Mouse (Mus musculus) Muller cell, postnatal 12 days (primary cell): ENCODE measurements at regions not wholly inside any gene's neighbourhood (a gene's known extent, or its start where the extent isn't known, plus 50 kb on each side); places are given as distances from the start of the nearest gene placed in this dataset.

Experiments
- DNase-seq: peaks from one replicate; pipeline ENCODE4 v3.0.0-alpha.2; 2015; ENCODE audit errors: inconsistent ontology term

GRCm38 (mm10) chr10:8072463-8072862, 116.4 kb upstream of the Tab2 start:
- DNase-seq: no peak

- no peak for DNase-seq
Observed at GRCm38 (mm10) chr10:8071858-8072257, 115.8 kb upstream of the Tab2 start.

- no peak for DNase-seq
Observed at GRCm38 (mm10) chr10:8070472-8070871, 114.4 kb upstream of the Tab2 start.

- DNase-seq: no peak
Observed at GRCm38 (mm10) chr10:8066926-8067325, 110.9 kb upstream of the Tab2 start.

- no peak for DNase-seq
Observed at GRCm38 (mm10) chr10:8065746-8066145, 109.7 kb upstream of the Tab2 start.

- DNase-seq: no peak
Observed at GRCm38 (mm10) chr10:8064281-8064680, 108.3 kb upstream of the Tab2 start.

GRCm38 (mm10) chr10:8063458-8064090, 107.5 kb upstream of the Tab2 start:
- peak; percentile 78 for DNase-seq

- DNase-seq: no peak
Observed at GRCm38 (mm10) chr10:8060987-8061386, 105.0 kb upstream of the Tab2 start.

GRCm38 (mm10) chr10:8059769-8060168, 103.7 kb upstream of the Tab2 start:
- peak; percentile 59 for DNase-seq

GRCm38 (mm10) chr10:8057855-8058254, 101.8 kb upstream of the Tab2 start:
- DNase-seq: no peak

- no peak for DNase-seq
Observed at GRCm38 (mm10) chr10:8055293-8055692, 99.3 kb upstream of the Tab2 start.

- no peak for DNase-seq
Observed at GRCm38 (mm10) chr10:8043416-8044163, 87.6 kb upstream of the Tab2 start.

GRCm38 (mm10) chr10:8042306-8042705, 86.3 kb upstream of the Tab2 start:
- DNase-seq: no peak

GRCm38 (mm10) chr10:8041790-8042189, 85.8 kb upstream of the Tab2 start:
- DNase-seq: no peak

GRCm38 (mm10) chr10:8037986-8038631, 82.1 kb upstream of the Tab2 start:
- no peak for DNase-seq

- no peak for DNase-seq
Observed at GRCm38 (mm10) chr10:8036293-8036692, 80.3 kb upstream of the Tab2 start.

- DNase-seq: no peak
Observed at GRCm38 (mm10) chr10:8035310-8035709, 79.3 kb upstream of the Tab2 start.

GRCm38 (mm10) chr10:8032203-8032602, 76.2 kb upstream of the Tab2 start:
- no peak for DNase-seq

GRCm38 (mm10) chr10:8028840-8029239, 72.8 kb upstream of the Tab2 start:
- no peak for DNase-seq

- DNase-seq: peak; percentile 46
Observed at GRCm38 (mm10) chr10:8027023-8027422, 71.0 kb upstream of the Tab2 start.

- no peak for DNase-seq
Observed at GRCm38 (mm10) chr10:8023741-8024140, 67.7 kb upstream of the Tab2 start.

GRCm38 (mm10) chr10:8021971-8022370, 65.9 kb upstream of the Tab2 start:
- no peak for DNase-seq
